Mouse (Mus musculus) forebrain, embryonic 14.5 days (tissue): ENCODE measurements at regions not wholly inside any gene's neighbourhood (a gene's known extent, or its start where the extent isn't known, plus 50 kb on each side); places are given as distances from the start of the nearest gene placed in this dataset.
"Not testable (repeated sequence)": the region's sequence is repeated elsewhere in the genome, so short reads cannot be mapped to it uniquely, and the experiment has no call there.

Experiments
- ATAC-seq: fragments of 200-750 bp; cut with Nextera tagmentation; 2 replicates; pipeline ENCODE4 v1.8.0; 2017; ENCODE audit warnings: mild to moderate bottlenecking, moderate library complexity
- DNase-seq: peaks from one replicate; pipeline ENCODE4 v3.0.0-alpha.2; 2015; ENCODE audit warnings: low spot score
- H3K27ac ChIP-seq: fragments of 300-500 bp; sonication (generic); 2 replicates; pipeline ENCODE4 v1.5.1; 2014; ENCODE audit warnings: low read depth, mild to moderate bottlenecking, control low read depth, low read length, moderate library complexity
- H3K27me3 ChIP-seq: fragments of 300-500 bp; sonication (generic); replicated peaks from 2 replicates; pipeline ENCODE4 v1.6.1; 2014; ENCODE audit warnings: low read length, control low read depth, mixed read lengths; ENCODE audit not compliant: control insufficient read depth, insufficient read depth
- H3K36me3 ChIP-seq: fragments of 300-500 bp; sonication (generic); 2 replicates; pipeline ENCODE4 v1.6.1; 2014; ENCODE audit warnings: low read length, control low read depth; ENCODE audit not compliant: control insufficient read depth, insufficient read depth
- H3K4me1 ChIP-seq: fragments of 300-500 bp; sonication (generic); 2 replicates; pipeline ENCODE4 v1.6.1; 2014; ENCODE audit warnings: antibody characterized with exemption, low read length, control low read depth; ENCODE audit not compliant: control insufficient read depth, insufficient read depth
- H3K4me2 ChIP-seq: fragments of 300-500 bp; sonication (generic); 2 replicates; pipeline ENCODE4 v1.6.1; 2014; ENCODE audit warnings: mild to moderate bottlenecking, control low read depth, low read length
- H3K4me3 ChIP-seq: fragments of 300-500 bp; sonication (generic); 2 replicates; pipeline ENCODE4 v1.5.1; 2014; ENCODE audit warnings: low read depth, low read length, control low read depth
- H3K9ac ChIP-seq: fragments of 300-500 bp; sonication (generic); 2 replicates; pipeline ENCODE4 v1.6.1; 2014; ENCODE audit warnings: mild to moderate bottlenecking, low read length, control low read depth, moderate library complexity
- H3K9me3 ChIP-seq: fragments of 300-500 bp; sonication (generic); replicated peaks from 2 replicates; pipeline ENCODE4 v1.6.1; 2016; ENCODE audit warnings: low read length, control low read depth, mixed read lengths; ENCODE audit not compliant: control insufficient read depth
- WGBS: fragments of 180-500 bp; shearing (Covaris S2); extraction: QIAGEN DNeasy Blood & Tissue Kit; methylation state at CpG from one replicate; pipeline ENCODE4 v1.1.7; 2014; 5-methylcytosine and 5-hydroxymethylcytosine counted together

- not testable (repeated sequence) for H3K36me3 ChIP-seq, H3K9me3 ChIP-seq, H3K4me1 ChIP-seq, H3K27ac ChIP-seq, ATAC-seq, H3K4me3 ChIP-seq, H3K9ac ChIP-seq, DNase-seq, H3K4me2 ChIP-seq, H3K27me3 ChIP-seq
- WGBS, result 84% methylated on average over 1 of the region's 1 CpGs
Observed at GRCm38 (mm10) chr17:3026859-3027258, 87.9 kb upstream of the Scaf8 start.

DNA sequence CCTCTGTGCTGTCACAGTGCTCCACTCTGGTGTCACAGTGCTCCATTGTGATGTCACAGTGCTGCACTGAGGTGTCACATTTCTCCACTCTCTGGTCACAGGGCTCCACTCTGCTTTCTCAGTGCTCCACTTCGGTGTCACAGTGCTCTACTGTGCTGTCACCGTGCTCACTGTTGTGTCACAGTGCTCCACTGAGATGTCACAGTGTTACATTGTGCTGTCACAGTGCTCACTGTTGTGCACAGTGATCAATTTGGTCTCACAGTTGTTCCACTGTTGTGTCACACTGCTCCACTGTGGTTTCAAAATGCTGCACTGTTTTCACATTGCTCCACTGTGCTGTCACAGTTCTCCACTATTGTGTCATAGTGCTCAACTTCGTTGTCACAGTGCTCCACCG lies 87.4 kb upstream of the Scaf8 start:
- ATAC-seq (no peak), DNase-seq (no peak)
- no peak overlapping the region for H3K4me3 ChIP-seq
- H3K9ac ChIP-seq, result no peak overlapping the region
- H3K4me1 ChIP-seq, result no peaks in the 10 kb centered on the region
- no peak overlapping the region for H3K27ac ChIP-seq
- peaks cover 8% of the 10 kb centered on the region; the same call in 1 of the 2 replicates for H3K9me3 ChIP-seq
- WGBS, result 76% methylated on average over 4 of the region's 4 CpGs
- no peaks in the 10 kb centered on the region for H3K27me3 ChIP-seq
- H3K4me2 ChIP-seq, result no peak overlapping the region
- H3K36me3 ChIP-seq, result no peaks in the 10 kb centered on the region

GRCm38 (mm10) chr17:3029750-3030149 lies 85.0 kb upstream of the Scaf8 start:
- not testable (repeated sequence) for H3K4me3 ChIP-seq, DNase-seq, H3K27me3 ChIP-seq, H3K27ac ChIP-seq, H3K4me2 ChIP-seq, H3K9ac ChIP-seq, H3K4me1 ChIP-seq, H3K9me3 ChIP-seq, H3K36me3 ChIP-seq
- 56% methylated on average over 2 of the region's 2 CpGs for WGBS
- ATAC-seq, result peak; percentile 59; the same call in 1 of the 2 replicates

DNA sequence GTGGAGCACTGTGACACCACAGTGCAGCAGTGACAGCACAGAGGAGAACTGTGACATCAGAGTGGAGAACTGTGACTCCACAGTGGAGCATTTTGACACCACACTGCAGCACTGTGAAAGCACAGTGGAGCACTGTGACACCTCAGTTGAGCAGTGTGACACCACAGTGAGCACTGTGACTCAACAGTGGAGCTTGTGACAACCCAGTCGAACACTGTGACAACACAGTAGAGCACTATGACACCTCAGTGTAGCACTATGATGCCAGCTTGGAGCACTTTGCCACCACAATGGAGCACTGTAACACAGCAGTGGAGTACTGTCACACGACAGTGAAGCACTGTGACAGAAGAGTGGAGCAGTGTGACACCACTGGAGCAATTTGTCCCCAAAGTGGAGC lies 79.7 kb upstream of the Scaf8 start:
- ATAC-seq (no peak), DNase-seq (no peak)
- no peak overlapping the region for H3K27ac ChIP-seq
- H3K9me3 ChIP-seq, result peaks cover 15% of the 10 kb centered on the region
- H3K36me3 ChIP-seq, result no peaks in the 10 kb centered on the region
- H3K4me3 ChIP-seq, result no peak overlapping the region
- no peaks in the 10 kb centered on the region for H3K27me3 ChIP-seq
- 59% methylated on average over 2 of the region's 2 CpGs for whole genome bisulfite sequencing
- H3K4me1 ChIP-seq, result no peaks in the 10 kb centered on the region
- H3K4me2 ChIP-seq, result no peak overlapping the region
- no peak overlapping the region for H3K9ac ChIP-seq

GRCm38 (mm10) chr17:3037145-3037870 lies 77.5 kb upstream of the Scaf8 start:
- Histone ChIP-seq H3K9ac (no peak overlapping the region), H3K4me2 (no peak overlapping the region), H3K27ac (no peak overlapping the region), H3K4me3 (no peak overlapping the region), H3K27me3 (no peaks in the 10 kb centered on the region), H3K4me1 (no peaks in the 10 kb centered on the region), H3K36me3 (no peaks in the 10 kb centered on the region), H3K9me3 (peaks cover 9% of the 10 kb centered on the region)
- ATAC-seq (no peak), DNase-seq (no peak)
- WGBS, result 42% methylated on average over 3 of the region's 3 CpGs

GRCm38 (mm10) chr17:3038067-3038466 lies 76.7 kb upstream of the Scaf8 start:
- no peaks in the 10 kb centered on the region for H3K27me3 ChIP-seq
- no peak overlapping the region for H3K4me2 ChIP-seq
- no peak overlapping the region for H3K4me3 ChIP-seq
- DNase-seq, result no peak
- H3K9me3 ChIP-seq, result peaks cover 9% of the 10 kb centered on the region
- ATAC-seq, result no peak
- WGBS, result 80% methylated on average over 1 of the region's 1 CpGs
- H3K4me1 ChIP-seq, result no peaks in the 10 kb centered on the region
- H3K9ac ChIP-seq, result no peak overlapping the region
- no peaks in the 10 kb centered on the region for H3K36me3 ChIP-seq
- H3K27ac ChIP-seq, result no peak overlapping the region

DNA sequence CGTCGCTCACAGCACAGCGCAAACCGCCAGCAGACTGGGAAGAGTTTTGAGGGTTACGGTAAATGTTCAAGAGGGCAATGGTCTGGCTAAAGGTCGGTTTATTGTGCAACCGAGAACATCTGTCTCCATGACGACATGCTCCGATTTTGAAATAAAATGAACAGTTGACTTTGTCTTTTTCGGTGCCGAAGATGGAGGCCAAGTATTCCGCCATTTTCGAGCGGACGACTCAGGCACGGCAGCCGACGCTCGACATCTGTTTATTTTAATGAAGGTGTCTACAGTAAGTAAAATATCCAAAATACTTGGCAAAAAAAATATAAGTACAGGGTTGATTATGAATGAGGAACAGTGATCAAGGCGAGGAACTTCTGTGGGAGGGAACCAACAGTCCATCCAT lies 70.3 kb upstream of the Scaf8 start:
- DNase-seq, H3K27ac ChIP-seq, ATAC-seq, H3K36me3 ChIP-seq, H3K4me1 ChIP-seq, H3K27me3 ChIP-seq, H3K9me3 ChIP-seq, H3K9ac ChIP-seq, H3K4me2 ChIP-seq, H3K4me3 ChIP-seq: not testable (repeated sequence)
- 90% methylated on average over 20 of the region's 20 CpGs for WGBS

DNA sequence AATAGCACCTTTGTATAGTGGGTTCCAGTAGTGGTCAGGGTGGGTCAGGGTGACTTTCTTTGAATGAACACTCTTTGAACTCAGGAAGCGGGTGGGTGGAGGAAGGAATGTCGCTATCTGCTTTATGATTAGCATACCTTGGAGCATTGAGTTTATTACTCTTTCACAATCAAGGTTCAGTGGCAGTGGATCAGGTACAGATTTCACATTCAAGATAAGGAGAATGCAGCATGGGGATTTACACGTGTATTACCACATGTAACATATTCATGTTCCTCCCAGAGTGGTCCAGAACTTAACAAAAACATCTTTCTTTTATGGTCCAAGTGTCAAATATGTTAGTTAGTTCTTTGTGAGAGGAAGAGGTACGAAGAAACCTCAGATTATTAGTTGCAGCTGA lies 60.9 kb upstream of the Scaf8 start:
- H3K36me3 ChIP-seq, H3K27me3 ChIP-seq, H3K4me2 ChIP-seq, ATAC-seq, H3K4me3 ChIP-seq, H3K4me1 ChIP-seq, H3K9me3 ChIP-seq, DNase-seq, H3K27ac ChIP-seq, H3K9ac ChIP-seq: not testable (repeated sequence)
- 80% methylated on average over 3 of the region's 4 CpGs for WGBS

- not testable (repeated sequence) for H3K4me1 ChIP-seq, H3K4me3 ChIP-seq, H3K36me3 ChIP-seq, ATAC-seq, H3K9me3 ChIP-seq, H3K4me2 ChIP-seq, DNase-seq, H3K9ac ChIP-seq, H3K27me3 ChIP-seq, H3K27ac ChIP-seq
- 34% methylated on average over 8 of the region's 8 CpGs for WGBS
Observed at GRCm38 (mm10) chr17:3054848-3055247, 59.9 kb upstream of the Scaf8 start.
